Mouse (Mus musculus): Measurements from ENCODE around the gene Sun2.

Sun2 gene

GRCm38 (mm10) chr15:79731554-79731953, 10.8 kb downstream of the Sun2 start:
- Histone ChIP-seq H3K36me3 (ENCODE audit: insufficient read depth, low read length) (peaks cover 80% of the 10 kb centered on the region), H3K27me3 (ENCODE audit: insufficient read depth, low read length) (no peaks in the 10 kb centered on the region), H3K4me3 (replicated peaks; ENCODE audit: low read length) (no peak overlapping the region), H3K9me3 (ENCODE audit: low read length) (no peaks in the 10 kb centered on the region), H3K4me1 (replicated peaks; ENCODE audit: low read depth, low read length) (peaks cover 21% of the 10 kb centered on the region)
- TF ChIP-seq CTCF (conservative IDR thresholded peaks at IDR 0.05; ENCODE audit: low read length), result no peak
- no peak for TF ChIP-seq NANOG (IDR thresholded peaks at IDR 0.05; ENCODE audit: borderline replicate concordance, low read length)
- TF ChIP-seq POU5F1 (IDR thresholded peaks at IDR 0.05; ENCODE audit: borderline replicate concordance, low read length), result no peak

- H3K4me3 ChIP-seq (replicated peaks; ENCODE audit: low read length), result no peak overlapping the region
- H3K27me3 ChIP-seq (ENCODE audit: insufficient read depth, low read length), result no peaks in the 10 kb centered on the region
- no peaks in the 10 kb centered on the region for H3K9me3 ChIP-seq (ENCODE audit: low read length)
- peaks cover 78% of the 10 kb centered on the region for H3K36me3 ChIP-seq (ENCODE audit: insufficient read depth, low read length)
- peaks cover 12% of the 10 kb centered on the region; the same call in 1 of the 2 replicates for H3K4me1 ChIP-seq (replicated peaks; ENCODE audit: low read depth, low read length)
- TF ChIP-seq NANOG (IDR thresholded peaks at IDR 0.05; ENCODE audit: borderline replicate concordance, low read length) (no peak), CTCF (conservative IDR thresholded peaks at IDR 0.05; ENCODE audit: low read length) (no peak)
Observed at GRCm38 (mm10) chr15:79728731-79729388, 13.5 kb downstream of the Sun2 start.

GRCm38 (mm10) chr15:79728311-79728710, 14.0 kb downstream of the Sun2 start:
- Histone ChIP-seq H3K36me3 (ENCODE audit: insufficient read depth, low read length) (peaks cover 77% of the 10 kb centered on the region), H3K27me3 (ENCODE audit: insufficient read depth, low read length) (no peaks in the 10 kb centered on the region), H3K4me3 (replicated peaks; ENCODE audit: low read length) (no peak overlapping the region), H3K4me1 (replicated peaks; ENCODE audit: low read depth, low read length) (peaks cover 12% of the 10 kb centered on the region; the same call in 1 of the 2 replicates), H3K9me3 (ENCODE audit: low read length) (no peaks in the 10 kb centered on the region)
- no peak for TF ChIP-seq NANOG (IDR thresholded peaks at IDR 0.05; ENCODE audit: borderline replicate concordance, low read length)
- TF ChIP-seq CTCF (conservative IDR thresholded peaks at IDR 0.05; ENCODE audit: low read length), result no peak
- no peak for TF ChIP-seq POU5F1 (IDR thresholded peaks at IDR 0.05; ENCODE audit: borderline replicate concordance, low read length)

- H3K4me1 ChIP-seq (replicated peaks; ENCODE audit: low read depth, low read length), result peaks cover 12% of the 10 kb centered on the region; the same call in 1 of the 2 replicates
- TF ChIP-seq CTCF (conservative IDR thresholded peaks at IDR 0.05; ENCODE audit: low read length) (no peak), NANOG (IDR thresholded peaks at IDR 0.05; ENCODE audit: borderline replicate concordance, low read length) (no peak), POU5F1 (IDR thresholded peaks at IDR 0.05; ENCODE audit: borderline replicate concordance, low read length) (no peak)
- peaks cover 77% of the 10 kb centered on the region for H3K36me3 ChIP-seq (ENCODE audit: insufficient read depth, low read length)
- no peaks in the 10 kb centered on the region for H3K27me3 ChIP-seq (ENCODE audit: insufficient read depth, low read length)
- H3K4me3 ChIP-seq (replicated peaks; ENCODE audit: low read length), result no peak overlapping the region
- H3K9me3 ChIP-seq (ENCODE audit: low read length), result no peaks in the 10 kb centered on the region
Observed at GRCm38 (mm10) chr15:79727840-79728239, 14.5 kb downstream of the Sun2 start.

GRCm38 (mm10) chr15:79725190-79725789, 17.0 kb downstream of the Sun2 start:
- H3K4me1 ChIP-seq (replicated peaks; ENCODE audit: low read depth, low read length), result peaks cover 16% of the 10 kb centered on the region
- H3K9me3 ChIP-seq (ENCODE audit: low read length), result no peaks in the 10 kb centered on the region
- H3K4me3 ChIP-seq (replicated peaks; ENCODE audit: low read length), result no peak overlapping the region
- H3K36me3 ChIP-seq (ENCODE audit: insufficient read depth, low read length), result peaks cover 85% of the 10 kb centered on the region
- TF ChIP-seq POU5F1 (IDR thresholded peaks at IDR 0.05; ENCODE audit: borderline replicate concordance, low read length), result no peak
- H3K27me3 ChIP-seq (ENCODE audit: insufficient read depth, low read length), result no peaks in the 10 kb centered on the region

GRCm38 (mm10) chr15:79723439-79723838, 18.9 kb downstream of the Sun2 start:
- H3K4me1 ChIP-seq (replicated peaks; ENCODE audit: low read depth, low read length), result peaks cover 11% of the 10 kb centered on the region
- H3K27me3 ChIP-seq (ENCODE audit: insufficient read depth, low read length), result no peaks in the 10 kb centered on the region
- H3K36me3 ChIP-seq (ENCODE audit: insufficient read depth, low read length), result peaks cover 87% of the 10 kb centered on the region
- no peaks in the 10 kb centered on the region for H3K9me3 ChIP-seq (ENCODE audit: low read length)
- TF ChIP-seq NANOG (IDR thresholded peaks at IDR 0.05; ENCODE audit: borderline replicate concordance, low read length) (no peak), CTCF (conservative IDR thresholded peaks at IDR 0.05; ENCODE audit: low read length) (peak; percentile 20), POU5F1 (IDR thresholded peaks at IDR 0.05; ENCODE audit: borderline replicate concordance, low read length) (no peak)
- no peak overlapping the region for H3K4me3 ChIP-seq (replicated peaks; ENCODE audit: low read length)

- Histone ChIP-seq H3K4me3 (replicated peaks; ENCODE audit: low read length) (no peak overlapping the region), H3K36me3 (ENCODE audit: insufficient read depth, low read length) (peaks cover 87% of the 10 kb centered on the region), H3K27me3 (ENCODE audit: insufficient read depth, low read length) (no peaks in the 10 kb centered on the region), H3K9me3 (ENCODE audit: low read length) (no peaks in the 10 kb centered on the region), H3K4me1 (replicated peaks; ENCODE audit: low read depth, low read length) (peaks cover 23% of the 10 kb centered on the region)
- no peak for TF ChIP-seq NANOG (IDR thresholded peaks at IDR 0.05; ENCODE audit: borderline replicate concordance, low read length)
- no peak for TF ChIP-seq POU5F1 (IDR thresholded peaks at IDR 0.05; ENCODE audit: borderline replicate concordance, low read length)
- TF ChIP-seq CTCF (conservative IDR thresholded peaks at IDR 0.05; ENCODE audit: low read length), result no peak
Observed at GRCm38 (mm10) chr15:79720796-79721195, 21.5 kb downstream of the Sun2 start.

GRCm38 (mm10) chr15:79720267-79720666, 22.1 kb downstream of the Sun2 start:
- H3K4me1 ChIP-seq (replicated peaks; ENCODE audit: low read depth, low read length), result peaks cover 26% of the 10 kb centered on the region
- peaks cover 87% of the 10 kb centered on the region for H3K36me3 ChIP-seq (ENCODE audit: insufficient read depth, low read length)
- no peak for TF ChIP-seq POU5F1 (IDR thresholded peaks at IDR 0.05; ENCODE audit: borderline replicate concordance, low read length)
- TF ChIP-seq CTCF (conservative IDR thresholded peaks at IDR 0.05; ENCODE audit: low read length), result no peak
- no peak for TF ChIP-seq NANOG (IDR thresholded peaks at IDR 0.05; ENCODE audit: borderline replicate concordance, low read length)
- no peaks in the 10 kb centered on the region for H3K27me3 ChIP-seq (ENCODE audit: insufficient read depth, low read length)
- no peak overlapping the region for H3K4me3 ChIP-seq (replicated peaks; ENCODE audit: low read length)
- no peaks in the 10 kb centered on the region for H3K9me3 ChIP-seq (ENCODE audit: low read length)

GRCm38 (mm10) chr15:79716710-79717109, 25.6 kb downstream of the Sun2 start:
- Histone ChIP-seq H3K27me3 (ENCODE audit: insufficient read depth, low read length) (no peaks in the 10 kb centered on the region), H3K4me1 (replicated peaks; ENCODE audit: low read depth, low read length) (peaks cover 42% of the 10 kb centered on the region), H3K9me3 (ENCODE audit: low read length) (no peaks in the 10 kb centered on the region), H3K4me3 (replicated peaks; ENCODE audit: low read length) (no peak overlapping the region), H3K36me3 (ENCODE audit: insufficient read depth, low read length) (peaks cover 99% of the 10 kb centered on the region)
- TF ChIP-seq NANOG (IDR thresholded peaks at IDR 0.05; ENCODE audit: borderline replicate concordance, low read length) (no peak), POU5F1 (IDR thresholded peaks at IDR 0.05; ENCODE audit: borderline replicate concordance, low read length) (no peak), CTCF (conservative IDR thresholded peaks at IDR 0.05; ENCODE audit: low read length) (no peak)
